Mouse (Mus musculus) effector memory CD4-positive, alpha-beta T cell, adult 5 months (primary cell): Measurements from ENCODE around the gene Ccl11. TPM values are rescaled to one million over a fixed set of nuclear protein-coding genes. Genes with fewer than 3 reads are reported as not detected.

ENCODE experiments used
- polyA plus RNA-seq: library from polyadenylated mRNA; unstranded; fragments of 100-300 nt; shearing (Covaris generic); gene quantifications from one replicate; pipeline ENCODE4 v1.2.1, GENCODE M21; 2017

Gene Ccl11
- polyA plus RNA-seq, result not detected

GRCm38 (mm10) chr11:82057646-82058045 is at the start of gene Ccl11:
Ccl11 (plus strand) TSS chr11:82057823.

GRCm38 (mm10) chr11:82035356-82035755 is 22.3 kb upstream of the Ccl11 start, which contains the start of gene Ccl2:
Ccl2 (plus strand) TSS chr11:82035571.

GRCm38 (mm10) chr11:82038535-82038934 is 19.1 kb upstream of the Ccl11 start, which contains the start of gene Gm17268:
Gm17268 (minus strand) TSS chr11:82038562.

GRCm38 (mm10) chr11:82045471-82045870 is 12.2 kb upstream of the Ccl11 start, which contains the start of gene Ccl7:
Ccl7 (plus strand) TSS chr11:82045712.

GRCm38 (mm10) chr11:82101529-82101928 is 43.9 kb downstream of the Ccl11 start, which contains the start of gene Ccl12:
Ccl12 (plus strand) TSS chr11:82101845.

Other genes with a start within 250 kb of the Ccl11 start
- not detected for gene 5530401A14Rik, start 197.2 kb upstream of the Ccl11 start, polyA plus RNA-seq
- not detected for gene Asic2, start 89.4 kb upstream of the Ccl11 start, polyA plus RNA-seq
- gene Ccl2, start 22.3 kb upstream of the Ccl11 start, polyA plus RNA-seq, result not detected
- gene Gm17268, start 19.3 kb upstream of the Ccl11 start, polyA plus RNA-seq, result not detected
- not detected for gene Ccl7, start 12.1 kb upstream of the Ccl11 start, polyA plus RNA-seq
- gene Ccl12, start 44.0 kb downstream of the Ccl11 start, polyA plus RNA-seq, result not detected
- not detected for gene Ccl8, start 57.4 kb downstream of the Ccl11 start, polyA plus RNA-seq
- gene Ccl1, start 247.9 kb downstream of the Ccl11 start, polyA plus RNA-seq, result 8.4 TPM